Mouse (Mus musculus) kidney, adult 2 months (tissue): ENCODE measurements at regions not wholly inside any gene's neighbourhood (a gene's known extent, or its start where the extent isn't known, plus 50 kb on each side); places are given as distances from the start of the nearest gene placed in this dataset.

Experiments
- DNase-seq: peaks from one replicate; pipeline ENCODE4 v3.0.0; 2021
- H3K27ac ChIP-seq: fragments of 200-500 bp; 2 replicates; pipeline ENCODE4 v1.5.1; 2012; ENCODE audit warnings: low read depth, low read length, control low read depth, inconsistent platforms; ENCODE audit not compliant: insufficient read depth
- H3K27me3 ChIP-seq: fragments of 200-500 bp; replicated peaks from 2 replicates; pipeline ENCODE4 v1.6.1; 2012; ENCODE audit warnings: mild to moderate bottlenecking, moderate library complexity, low read length, inconsistent platforms; ENCODE audit not compliant: control insufficient read depth, insufficient read depth
- H3K36me3 ChIP-seq: fragments of 200-500 bp; 2 replicates; pipeline ENCODE4 v1.6.1; 2012; ENCODE audit warnings: mild to moderate bottlenecking, moderate library complexity, low read length, inconsistent platforms; ENCODE audit not compliant: control insufficient read depth, insufficient read depth
- H3K4me1 ChIP-seq: fragments of 200-500 bp; 2 replicates; pipeline ENCODE4 v1.6.1; 2011; ENCODE audit warnings: low read length; ENCODE audit not compliant: control insufficient read depth, insufficient read depth
- H3K4me3 ChIP-seq: fragments of 200-500 bp; 2 replicates; pipeline ENCODE4 v1.5.1; 2011; ENCODE audit warnings: mild to moderate bottlenecking, low read depth, low read length, control low read depth; ENCODE audit not compliant: insufficient read depth
- CTCF ChIP-seq: fragments of 200-500 bp; conservative IDR thresholded peaks from 2 replicates; pipeline ENCODE4 v1.5.1; 2011; ENCODE audit warnings: low read depth, mild to moderate bottlenecking, control low read depth, low read length, moderate library complexity, mixed read lengths; ENCODE audit not compliant: insufficient read depth, insufficient read length
- POLR2A ChIP-seq: fragments of 200-500 bp; IDR thresholded peaks from one replicate; pipeline ENCODE4 v1.6.1; 2011; ENCODE audit warnings: low read depth, low read length, control low read depth
- WGBS: fragments of 180-500 bp; shearing (Covaris S2); methylation state at CpG from one replicate; pipeline ENCODE4 v1.1.7; 2018; 5-methylcytosine and 5-hydroxymethylcytosine counted together

DNA sequence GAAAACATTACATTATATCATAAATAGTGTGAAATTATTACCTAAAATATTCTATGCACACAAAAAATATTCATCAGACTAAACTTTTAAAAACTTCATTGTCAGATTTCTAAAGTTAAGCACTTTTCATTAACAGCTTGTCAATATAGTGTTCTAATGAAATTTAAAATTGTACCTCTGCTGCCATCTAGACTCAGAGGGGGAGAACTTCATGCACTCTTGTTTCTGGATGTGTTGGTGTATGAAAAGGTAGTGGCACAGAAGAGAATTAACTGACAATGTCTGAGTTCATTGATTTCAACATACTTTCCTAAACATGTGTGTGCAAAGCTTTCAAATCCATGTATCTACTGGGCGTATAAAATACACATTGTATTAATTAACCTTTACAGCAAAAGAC, 967.5 kb downstream of the Pla2g4a start:
- no peak overlapping the region for H3K27ac ChIP-seq
- WGBS = 78% methylated on average over 1 of the region's 1 CpGs
- H3K4me3 ChIP-seq = no peak overlapping the region
- no peaks in the 10 kb centered on the region for H3K4me1 ChIP-seq
- no peaks in the 10 kb centered on the region for H3K27me3 ChIP-seq
- no peak for DNase-seq
- TF ChIP-seq POLR2A = no peak
- H3K36me3 ChIP-seq = no peaks in the 10 kb centered on the region

DNA sequence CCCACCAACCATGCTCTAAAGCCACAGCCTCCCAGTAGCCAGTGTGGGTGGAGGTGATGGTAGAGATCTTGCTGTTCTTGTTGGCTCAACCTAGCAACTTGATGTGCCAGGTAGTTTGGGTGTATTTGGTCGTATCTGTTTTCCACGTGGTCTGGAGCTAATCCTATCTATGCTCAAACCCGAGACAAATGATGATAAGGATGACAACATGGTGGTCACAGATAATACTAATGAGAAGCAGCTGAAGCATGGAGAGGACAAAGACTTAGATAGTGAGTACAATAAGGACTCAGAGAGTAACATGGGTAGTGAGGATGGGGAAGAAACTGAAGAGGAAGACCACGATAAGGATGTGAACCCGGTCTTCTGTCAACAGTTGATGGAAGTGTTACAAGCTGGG, 983.7 kb downstream of the Pla2g4a start:
- H3K27ac ChIP-seq = no peak overlapping the region
- H3K27me3 ChIP-seq = no peaks in the 10 kb centered on the region
- WGBS = 86% methylated on average over 5 of the region's 5 CpGs
- no peaks in the 10 kb centered on the region for H3K36me3 ChIP-seq
- no peaks in the 10 kb centered on the region for H3K4me1 ChIP-seq
- no peak overlapping the region for H3K4me3 ChIP-seq
- DNase-seq = no peak
- no peak for TF ChIP-seq POLR2A
- no peak for TF ChIP-seq CTCF

DNA sequence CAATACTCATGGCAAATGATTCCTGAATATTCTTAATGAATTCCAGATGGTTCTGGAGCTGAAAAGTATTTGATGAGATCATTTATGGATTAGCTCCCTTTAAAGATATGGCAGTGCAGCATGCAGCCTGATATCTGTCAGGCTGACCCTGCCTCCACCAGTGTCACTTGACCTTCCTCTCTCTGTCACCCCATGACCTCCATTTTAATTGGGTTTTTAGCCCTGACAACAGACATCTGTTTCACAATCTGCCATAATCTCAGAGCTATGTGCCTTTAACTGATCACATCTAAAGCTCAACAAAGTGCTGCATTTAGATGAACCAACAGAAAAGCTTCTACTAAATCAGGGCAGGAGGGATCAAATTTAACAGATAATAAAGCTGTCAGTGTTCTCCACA, 995.7 kb downstream of the Pla2g4a start:
- H3K4me3 ChIP-seq = no peak overlapping the region
- H3K27ac ChIP-seq = no peak overlapping the region
- no peaks in the 10 kb centered on the region for H3K27me3 ChIP-seq
- DNase-seq = no peak
- TF ChIP-seq CTCF (no peak), POLR2A (no peak)
- H3K4me1 ChIP-seq = no peaks in the 10 kb centered on the region
- H3K36me3 ChIP-seq = no peaks in the 10 kb centered on the region

DNA sequence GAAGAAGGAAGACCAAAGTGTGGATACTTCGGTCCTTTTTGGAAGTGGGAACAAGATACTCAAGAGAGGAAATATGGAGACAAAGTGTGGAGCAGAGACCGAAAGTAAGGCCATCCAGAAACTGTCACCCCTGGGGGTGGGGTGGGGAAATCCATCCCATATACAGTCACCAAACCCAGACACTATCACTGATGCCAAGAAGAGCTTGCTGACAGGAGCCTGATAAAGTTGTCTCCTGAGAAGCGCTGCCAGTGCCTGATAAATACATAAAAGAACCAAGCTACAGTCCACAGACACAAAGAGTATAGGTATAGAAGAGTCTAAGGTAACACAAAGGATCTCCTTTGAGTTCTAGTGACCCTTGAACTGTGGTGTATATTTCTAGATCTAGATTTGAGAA, 1026.7 kb downstream of the Pla2g4a start:
- DNase-seq = no peak
- Histone ChIP-seq H3K27me3 (no peaks in the 10 kb centered on the region), H3K4me1 (no peaks in the 10 kb centered on the region), H3K36me3 (no peaks in the 10 kb centered on the region), H3K4me3 (no peak overlapping the region), H3K27ac (no peak overlapping the region)
- TF ChIP-seq CTCF (no peak), POLR2A (no peak)
- WGBS = 90% methylated on average over 3 of the region's 3 CpGs

DNA sequence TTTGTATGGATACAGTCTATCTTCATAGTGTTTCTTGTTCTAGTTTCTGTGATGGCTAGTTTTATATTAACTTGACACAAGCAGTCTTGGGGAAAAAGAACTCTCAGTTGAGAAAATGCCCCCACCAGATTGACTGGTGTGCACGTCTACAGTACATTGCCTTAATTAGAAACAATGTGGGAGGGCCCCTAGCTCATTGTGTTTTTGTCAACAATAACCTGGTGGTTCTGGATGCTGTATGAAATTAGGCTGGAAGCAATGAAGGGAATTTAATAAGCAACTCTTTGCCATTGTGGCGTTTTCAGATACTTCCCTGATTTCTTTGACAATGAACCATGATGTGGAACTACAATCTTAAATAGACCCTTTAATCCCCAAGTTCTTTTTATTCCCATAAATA, 1036.6 kb downstream of the Pla2g4a start:
- H3K4me3 ChIP-seq = no peak overlapping the region
- WGBS = 56% methylated on average over 2 of the region's 2 CpGs

DNA sequence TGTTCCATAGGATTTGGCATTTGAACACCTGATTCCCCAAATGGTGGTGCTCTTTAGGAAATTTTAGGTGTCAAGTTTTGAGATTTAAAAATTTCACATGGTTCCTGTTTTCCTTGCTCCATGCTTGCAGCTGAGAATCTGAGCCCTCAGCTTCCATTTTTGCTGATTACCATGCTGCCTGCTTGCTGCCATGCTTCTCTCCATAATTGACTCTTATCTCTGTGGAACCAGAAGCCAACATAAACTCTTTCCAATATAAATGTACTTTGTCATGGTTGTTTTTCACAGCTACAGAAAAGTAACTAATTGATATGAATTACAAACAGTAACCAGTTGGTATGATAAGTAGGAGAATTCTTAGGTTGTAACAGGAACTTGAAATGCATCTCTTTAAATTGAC, 1044.0 kb downstream of the Pla2g4a start:
- Histone ChIP-seq H3K4me3 (no peak overlapping the region), H3K4me1 (no peaks in the 10 kb centered on the region), H3K36me3 (no peaks in the 10 kb centered on the region), H3K27me3 (no peaks in the 10 kb centered on the region), H3K27ac (no peak overlapping the region)
- TF ChIP-seq CTCF = no peak
- no peak for TF ChIP-seq POLR2A
- DNase-seq = no peak

More for the DNA sequence above, 1036.6 kb downstream of the Pla2g4a start:
- Histone ChIP-seq H3K27me3 (no peaks in the 10 kb centered on the region), H3K27ac (no peak overlapping the region), H3K4me1 (no peaks in the 10 kb centered on the region), H3K36me3 (no peaks in the 10 kb centered on the region)
- TF ChIP-seq CTCF = no peak
- no peak for TF ChIP-seq POLR2A
- no peak for DNase-seq

DNA sequence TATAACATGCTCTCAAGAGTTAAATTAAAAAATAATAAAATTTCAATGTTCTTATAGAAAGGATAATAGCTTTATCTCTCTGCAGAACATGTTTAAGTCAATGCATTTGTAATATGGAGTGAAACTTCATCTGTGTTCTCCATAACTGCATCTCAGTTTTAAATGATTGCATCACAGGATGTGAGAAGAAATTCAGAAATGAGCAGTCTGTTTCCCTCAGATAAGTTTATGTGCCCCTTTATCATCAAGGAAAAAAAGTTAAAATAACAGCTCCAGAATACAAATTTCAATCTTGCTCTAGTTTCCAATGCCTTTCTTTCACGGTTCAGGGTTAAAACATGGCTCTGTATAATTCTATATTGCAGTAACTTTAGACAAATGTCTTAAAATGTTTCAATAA, 1048.3 kb downstream of the Pla2g4a start:
- DNase-seq = no peak
- WGBS = 73% methylated on average over 1 of the region's 1 CpGs
- Histone ChIP-seq H3K4me1 (no peaks in the 10 kb centered on the region), H3K4me3 (no peak overlapping the region), H3K36me3 (no peaks in the 10 kb centered on the region), H3K27ac (no peak overlapping the region), H3K27me3 (no peaks in the 10 kb centered on the region)
- TF ChIP-seq POLR2A = no peak
- no peak for TF ChIP-seq CTCF

DNA sequence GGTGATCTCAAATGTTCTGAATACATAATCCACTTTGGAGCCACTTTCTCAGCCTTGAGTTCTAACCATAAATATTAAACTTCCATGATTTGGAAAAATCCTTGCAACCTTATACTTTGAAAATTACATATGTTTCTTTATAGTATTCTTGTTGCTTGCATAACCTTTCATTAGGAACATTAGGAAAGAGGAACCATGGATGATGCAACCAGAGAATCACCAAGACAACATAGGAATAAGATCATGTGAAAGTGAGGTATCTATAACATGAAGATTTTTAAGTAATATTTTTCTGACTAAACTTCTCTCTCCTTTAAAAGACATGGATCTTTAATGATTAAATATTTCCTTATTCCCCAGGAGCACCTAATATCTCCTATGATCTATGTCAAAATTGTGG, 1057.0 kb downstream of the Pla2g4a start:
- H3K4me3 ChIP-seq = no peak overlapping the region
- TF ChIP-seq POLR2A = no peak
- TF ChIP-seq CTCF = no peak
- no peaks in the 10 kb centered on the region for H3K27me3 ChIP-seq
- H3K36me3 ChIP-seq = no peaks in the 10 kb centered on the region
- no peak overlapping the region for H3K27ac ChIP-seq
- no peaks in the 10 kb centered on the region for H3K4me1 ChIP-seq
- no peak for DNase-seq
